Comparison of ENCODE assay signal across 14 mouse cellular contexts in genomic region chr4:118245847-118246246, GRCm38 (mm10). TPM values are rescaled to one million over a fixed set of nuclear protein-coding genes. Genes with fewer than 3 reads are reported as not detected.
DNase-seq lines count a peak whose midpoint lies in the region; ATAC-seq and TF ChIP-seq lines count a peak whose summit lies in the region.
"Had no signal": no experiment of that assay in that cellular context is flagged by ENCODE, and none has a peak within 500 bp of the region (broad histone marks: within the 10 kb centered on the region; RNA-seq: fewer than 3 reads in every experiment).

No protein-coding gene starts in this region.

- no peak overlapping the region for H3K27ac ChIP-seq in kidney, embryonic 15.5 days
- H3K27ac ChIP-seq in stomach, postnatal 0 days (replicated peaks), result peak overlapping the region; percentile 67
- no peak overlapping the region for H3K27ac ChIP-seq in liver, postnatal 0 days (ENCODE audit: low read depth)
- no peak overlapping the region for H3K27ac ChIP-seq in hindbrain, embryonic 11.5 days (ENCODE audit: low read depth, low read length)
- H3K27ac ChIP-seq: hindbrain, embryonic 13.5 days; liver, embryonic 14.5 days; midbrain, embryonic 10.5 days had no signal

- TF ChIP-seq EP300 in stomach, postnatal 0 days (optimal IDR thresholded peaks at IDR 0.05), result peak; percentile 71
- no peak for TF ChIP-seq EP300 in liver, postnatal 0 days (IDR thresholded peaks at IDR 0.05; ENCODE audit: low read depth)

- H3K27me3 ChIP-seq in kidney, embryonic 15.5 days, result no peaks in the 10 kb centered on the region
- no peaks in the 10 kb centered on the region for H3K27me3 ChIP-seq in stomach, postnatal 0 days (ENCODE audit: control insufficient read depth, insufficient read depth, low read length)
- no peaks in the 10 kb centered on the region for H3K27me3 ChIP-seq in liver, postnatal 0 days (ENCODE audit: insufficient read depth, low read length)
- no peaks in the 10 kb centered on the region for H3K27me3 ChIP-seq in hindbrain, embryonic 11.5 days (ENCODE audit: control insufficient read depth, insufficient read depth, low read length)
- H3K27me3 ChIP-seq: hindbrain, embryonic 13.5 days had no signal

- no peak for ATAC-seq in kidney, embryonic 15.5 days (replicated peaks; ENCODE audit: low FRiP score)
- ATAC-seq in stomach, postnatal 0 days (ENCODE audit: low FRiP score, low TSS enrichment), result peak; percentile 92
- no peak for ATAC-seq in liver, postnatal 0 days
- ATAC-seq in hindbrain, embryonic 11.5 days (ENCODE audit: low FRiP score), result no peak

- no peak for TF ChIP-seq CTCF in stomach, postnatal 0 days (IDR thresholded peaks at IDR 0.05; ENCODE audit: low read depth)
- TF ChIP-seq CTCF in liver, postnatal 0 days (IDR thresholded peaks at IDR 0.05; ENCODE audit: low read depth), result no peak

- H3K9ac ChIP-seq in kidney, embryonic 15.5 days, result no peak overlapping the region
- no peak overlapping the region for H3K9ac ChIP-seq in stomach, postnatal 0 days (ENCODE audit: low read length)
- no peak overlapping the region for H3K9ac ChIP-seq in liver, postnatal 0 days (replicated peaks)
- no peak overlapping the region for H3K9ac ChIP-seq in hindbrain, embryonic 11.5 days (ENCODE audit: low read depth, low read length)
- H3K9ac ChIP-seq: hindbrain, embryonic 13.5 days; liver, embryonic 14.5 days had no signal

- 88% methylated on average over 14 of the region's 14 CpGs for WGBS in kidney, embryonic 15.5 days
- 57% methylated on average over 14 of the region's 14 CpGs for WGBS in stomach, postnatal 0 days
- 84% methylated on average over 14 of the region's 14 CpGs for WGBS in liver, postnatal 0 days (ENCODE audit: insufficient replicate concordance)
- 90% methylated on average over 14 of the region's 14 CpGs for WGBS in hindbrain, embryonic 11.5 days

- H3K36me3 ChIP-seq in kidney, embryonic 15.5 days, result peaks cover 80% of the 10 kb centered on the region
- no peaks in the 10 kb centered on the region; the same call in 1 of the 2 replicates for H3K36me3 ChIP-seq in stomach, postnatal 0 days (ENCODE audit: control insufficient read depth, insufficient read depth, low read length)
- peaks cover 3% of the 10 kb centered on the region for H3K36me3 ChIP-seq in liver, postnatal 0 days (replicated peaks; ENCODE audit: insufficient read depth, low read length)
- H3K36me3 ChIP-seq in hindbrain, embryonic 11.5 days (ENCODE audit: control insufficient read depth, insufficient read depth, low read length), result peaks cover 10% of the 10 kb centered on the region

- peak; percentile 29 to 65 for DNase-seq in kidney, postnatal 25 days
- peak; percentile 75 for DNase-seq in fibroblast of lung, adult 2 months (ENCODE audit: low read depth)
- DNase-seq in left cerebral cortex, adult 8-10 months (ENCODE audit: low spot score in 2 of 2), result peak; percentile 31 to 87
- peak; percentile 78 for DNase-seq in stomach, postnatal 0 days (ENCODE audit: low spot score)
- no peak for DNase-seq in liver, postnatal 0 days
- no peak for DNase-seq in kidney, adult 18-20 months
- DNase-seq in hindbrain, embryonic 11.5 days (ENCODE audit: low spot score), result no peak
- DNase-seq: cerebellum, adult 2 months; kidney, postnatal 36 days had no signal

- H3K4me3 ChIP-seq in kidney, embryonic 15.5 days (replicated peaks), result no peak overlapping the region
- no peak overlapping the region for H3K4me3 ChIP-seq in stomach, postnatal 0 days (ENCODE audit: low read depth, low read length)
- H3K4me3 ChIP-seq in liver, postnatal 0 days (ENCODE audit: low read depth, low read length), result no peak overlapping the region
- H3K4me3 ChIP-seq in hindbrain, embryonic 11.5 days (ENCODE audit: low read depth, low read length), result no peak overlapping the region
- H3K4me3 ChIP-seq: erythroblast, embryonic 14.5 days; hindbrain, embryonic 13.5 days; midbrain, embryonic 10.5 days had no signal

- H3K4me1 ChIP-seq in kidney, embryonic 15.5 days, result peaks cover 48% of the 10 kb centered on the region
- no peaks in the 10 kb centered on the region for H3K4me1 ChIP-seq in stomach, postnatal 0 days (replicated peaks; ENCODE audit: control insufficient read depth, insufficient read depth)
- H3K4me1 ChIP-seq in liver, postnatal 0 days (ENCODE audit: insufficient read depth), result peaks cover 3% of the 10 kb centered on the region; the same call in 1 of the 2 replicates
- no peaks in the 10 kb centered on the region for H3K4me1 ChIP-seq in hindbrain, embryonic 11.5 days (replicated peaks; ENCODE audit: control insufficient read depth, insufficient read depth, low read length)

- no peaks in the 10 kb centered on the region for H3K9me3 ChIP-seq in kidney, embryonic 15.5 days (replicated peaks)
- no peaks in the 10 kb centered on the region for H3K9me3 ChIP-seq in stomach, postnatal 0 days (ENCODE audit: control insufficient read depth, low read length)
- no peaks in the 10 kb centered on the region for H3K9me3 ChIP-seq in liver, postnatal 0 days (ENCODE audit: low read length)
- no peaks in the 10 kb centered on the region for H3K9me3 ChIP-seq in hindbrain, embryonic 11.5 days (ENCODE audit: control insufficient read depth, low read length)
- H3K9me3 ChIP-seq: hindbrain, embryonic 13.5 days; midbrain, embryonic 10.5 days had no signal

- no peak overlapping the region for H3K4me2 ChIP-seq in kidney, embryonic 15.5 days
- no peak overlapping the region for H3K4me2 ChIP-seq in stomach, postnatal 0 days (replicated peaks; ENCODE audit: low read depth)
- no peak overlapping the region for H3K4me2 ChIP-seq in liver, postnatal 0 days (ENCODE audit: low read depth, low read length)
- no peak overlapping the region for H3K4me2 ChIP-seq in hindbrain, embryonic 11.5 days (replicated peaks; ENCODE audit: low read depth, low read length)
- H3K4me2 ChIP-seq: hindbrain, embryonic 13.5 days had no signal

RNA-seq across cellular contexts. Expression of gene Ptprf, which starts 45.4 kb away (rescaled TPM):
- polyA plus RNA-seq in kidney, embryonic 15.5 days (2015; fragmentation: Nextera tagmentation; extraction: Ambion mirVana), result 64.2 and 64.4 TPM in 2 replicates
- 100 to 1,000 TPM in 3 of 4 experiments, 10 to 100 TPM in 1; 96.0 to 114 (median 107) TPM for total RNA-seq in left cerebral cortex, adult 8-10 months (2022)
- 30.1 and 34.1 TPM in 2 replicates for polyA plus RNA-seq in stomach, postnatal 0 days (2015; fragmentation: Nextera tagmentation; extraction: Ambion mirVana)
- 10.3 and 11.8 TPM in 2 replicates for polyA plus RNA-seq in liver, postnatal 0 days (2015; fragmentation: Nextera tagmentation; extraction: Ambion mirVana)
- polyA plus RNA-seq in hindbrain, embryonic 11.5 days (2014; fragmentation: Nextera tagmentation; extraction: Ambion mirVana), result 62.4 and 66.0 TPM in 2 replicates

Comparison
In these comparisons a context has a peak if more than half of its experiments do, and no peak if none do; other contexts are left out.
1. DNase-seq: peak in kidney, postnatal 25 days (2 of 2), fibroblast of lung, adult 2 months (single experiment), left cerebral cortex, adult 8-10 months (2 of 2) and stomach, postnatal 0 days (single experiment); none in liver, postnatal 0 days (single experiment), kidney, adult 18-20 months (single experiment) and hindbrain, embryonic 11.5 days (single experiment).